Mouse (Mus musculus): ENCODE data around the gene Prkab2. TPM values are rescaled to one million over a fixed set of nuclear protein-coding genes. Genes with fewer than 3 reads are reported as not detected.

Gene Prkab2
- total RNA-seq (2022), result 10 to 100 TPM; 22.1 to 40.8 (median 32.5) TPM

GRCm38 (mm10) chr3:97657655-97658411 lies at the start of gene Prkab2:
Prkab2 (plus strand) TSS chr3:97658193.
- DNase-seq (ENCODE audit: low spot score), result peak; percentile 98

- peak; percentile 9 for DNase-seq (ENCODE audit: low spot score)
These were observed 48.7 kb upstream of the Prkab2 start for GRCm38 (mm10) chr3:97609201-97609844.

- peak; percentile 91 for DNase-seq (ENCODE audit: low spot score)
These were observed 48.1 kb upstream of the Prkab2 start, which contains the start of gene Chd1l for GRCm38 (mm10) chr3:97609845-97610410. Chd1l (minus strand) TSS chr3:97610203.

GRCm38 (mm10) chr3:97611021-97611420 lies 47.0 kb upstream of the Prkab2 start:
- DNase-seq (ENCODE audit: low spot score), result no peak

GRCm38 (mm10) chr3:97615154-97615553 lies 42.8 kb upstream of the Prkab2 start:
- DNase-seq (ENCODE audit: low spot score), result no peak

GRCm38 (mm10) chr3:97615933-97616332 lies 42.1 kb upstream of the Prkab2 start:
- no peak for DNase-seq (ENCODE audit: low spot score)

GRCm38 (mm10) chr3:97617091-97617825 lies 40.7 kb upstream of the Prkab2 start:
- DNase-seq (ENCODE audit: low spot score), result no peak

- no peak for DNase-seq (ENCODE audit: low spot score)
These were observed 40.1 kb upstream of the Prkab2 start for GRCm38 (mm10) chr3:97617899-97618298.

GRCm38 (mm10) chr3:97620657-97621056 lies 37.3 kb upstream of the Prkab2 start:
- DNase-seq (ENCODE audit: low spot score), result no peak

GRCm38 (mm10) chr3:97624611-97625010 lies 33.4 kb upstream of the Prkab2 start:
- no peak for DNase-seq (ENCODE audit: low spot score)

DNA sequence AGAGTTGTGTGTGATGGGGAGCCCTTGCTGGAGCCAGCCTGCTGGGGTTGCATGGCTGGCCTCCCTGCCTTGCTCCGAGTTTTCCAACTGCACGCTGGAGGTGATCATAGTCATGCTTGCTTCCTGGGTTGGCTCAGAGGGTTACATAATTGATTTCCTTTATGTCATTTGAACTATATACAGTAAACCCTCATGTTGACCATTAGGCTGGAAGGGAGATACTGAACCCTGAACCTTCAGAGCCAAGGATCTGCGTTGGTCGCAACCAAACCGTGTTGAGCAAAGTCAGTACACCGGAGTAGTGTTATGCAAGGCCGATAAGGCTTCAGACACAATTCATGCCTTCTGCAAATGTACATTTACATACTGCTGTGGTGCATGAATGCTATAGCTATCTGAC lies 30.1 kb upstream of the Prkab2 start:
- DNase-seq (ENCODE audit: low spot score), result no peak

GRCm38 (mm10) chr3:97628391-97629001 lies 29.5 kb upstream of the Prkab2 start, which contains the start of gene Fmo5:
Fmo5 (plus strand) TSS chr3:97628804.
- peak; percentile 81 for DNase-seq (ENCODE audit: low spot score)

- no peak for DNase-seq (ENCODE audit: low spot score)
These were observed 28.1 kb upstream of the Prkab2 start for GRCm38 (mm10) chr3:97629941-97630340.

DNA sequence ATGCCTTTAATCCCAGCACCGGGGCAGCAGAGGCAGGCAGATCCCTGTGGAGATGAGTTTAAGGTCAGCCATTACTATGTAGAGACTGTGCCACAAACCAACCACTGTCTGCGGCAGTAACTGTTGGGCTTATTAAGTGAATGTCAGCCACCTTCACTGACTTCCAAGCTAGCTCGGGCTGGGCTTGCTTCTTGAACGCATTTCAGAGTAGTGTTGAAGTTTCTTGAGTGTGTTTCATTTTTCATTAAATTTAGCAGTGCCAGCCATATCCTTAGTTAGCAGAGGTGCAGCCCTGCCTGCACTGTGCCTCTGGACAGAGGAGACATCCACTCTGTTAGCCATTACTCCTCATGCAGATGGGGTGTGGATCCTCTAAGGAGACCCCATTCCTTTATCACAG lies 27.2 kb upstream of the Prkab2 start:
- DNase-seq (ENCODE audit: low spot score), result no peak

DNA sequence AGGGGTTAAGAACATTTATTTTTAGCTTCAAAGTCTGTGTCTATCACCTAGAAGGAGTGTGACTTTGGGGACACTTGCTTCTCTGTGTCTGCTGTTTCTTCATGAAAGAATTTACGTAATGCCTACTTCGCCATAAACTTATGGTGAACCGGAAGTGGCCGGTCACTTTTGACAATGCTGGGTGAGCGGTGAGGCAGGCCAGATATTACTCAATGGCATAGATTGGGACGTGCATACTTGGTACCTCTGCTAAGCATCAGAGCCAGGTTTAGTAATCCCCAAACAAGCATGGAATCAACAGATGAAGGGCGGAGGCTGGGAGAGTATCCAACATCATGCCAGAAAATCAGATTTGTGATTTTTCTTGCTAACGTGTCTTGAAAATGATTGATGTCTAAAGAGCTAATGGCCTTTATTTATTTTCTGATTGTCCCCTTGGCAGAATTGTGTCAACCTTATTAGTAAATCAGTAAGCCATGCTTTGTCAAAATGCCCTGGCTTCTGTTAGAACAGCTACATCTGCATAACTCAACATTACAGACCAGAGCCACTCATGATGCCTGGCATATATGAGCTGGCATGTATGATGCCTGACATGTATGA lies 26.6 kb upstream of the Prkab2 start:
- DNase-seq (ENCODE audit: low spot score), result no peak

GRCm38 (mm10) chr3:97633456-97633855 lies 24.5 kb upstream of the Prkab2 start:
- DNase-seq (ENCODE audit: low spot score), result no peak

- DNase-seq (ENCODE audit: low spot score), result peak; percentile 41
These were observed 23.7 kb upstream of the Prkab2 start for GRCm38 (mm10) chr3:97634288-97634761.

DNA sequence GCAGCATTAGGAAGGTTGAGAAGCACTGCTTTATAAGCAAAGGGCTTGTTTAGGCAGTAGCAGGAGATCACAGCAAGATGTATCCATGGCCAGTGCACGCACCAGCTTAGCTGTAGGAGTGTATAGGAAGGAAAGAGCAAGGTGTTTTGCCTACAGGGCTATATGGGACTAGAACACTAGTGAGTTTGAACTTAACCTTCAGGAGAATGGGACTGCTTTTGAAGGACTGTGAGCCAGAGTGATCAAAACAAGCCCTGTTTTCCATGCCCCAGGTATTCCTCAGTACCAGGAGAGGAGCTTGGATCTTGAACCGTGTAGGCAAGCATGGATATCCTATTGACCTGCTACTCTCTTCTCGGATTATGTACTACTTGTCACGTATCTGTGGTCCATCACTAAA lies 16.6 kb upstream of the Prkab2 start:
- no peak for DNase-seq (ENCODE audit: low spot score)

- no peak for DNase-seq (ENCODE audit: low spot score)
These were observed 16.0 kb upstream of the Prkab2 start for GRCm38 (mm10) chr3:97642001-97642400.

DNA sequence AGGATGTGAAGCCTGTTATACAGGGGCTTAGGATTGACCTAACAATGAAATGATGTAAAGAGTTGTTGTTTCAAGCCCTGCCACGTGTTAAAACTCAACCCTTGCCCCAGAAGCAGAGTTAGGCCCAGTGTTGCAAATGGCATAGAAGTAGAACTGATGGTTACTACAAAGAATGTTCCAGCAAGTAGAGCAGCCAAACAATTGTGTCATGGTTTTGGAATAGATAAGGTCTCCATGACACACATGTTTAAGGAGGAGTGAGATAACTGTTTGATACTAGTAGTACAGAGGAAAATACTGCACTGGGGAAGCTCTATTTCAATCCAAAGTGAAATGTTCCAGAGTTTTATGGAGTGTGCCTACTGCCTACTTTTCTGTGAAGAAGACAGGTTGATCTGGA lies 9.5 kb upstream of the Prkab2 start:
- peak; percentile 58 for DNase-seq (ENCODE audit: low spot score)

GRCm38 (mm10) chr3:97649022-97649421 lies 9.0 kb upstream of the Prkab2 start:
- DNase-seq (ENCODE audit: low spot score), result no peak
